Mouse (Mus musculus): ENCODE results near the gene Idh3a. TPM values are rescaled to one million over a fixed set of nuclear protein-coding genes. Genes with fewer than 3 reads are reported as not detected.

Idh3a gene
- total and polyA plus RNA-seq, 3 experiments, result 21.7 to 79.5 (median 71.5) TPM

DNA sequence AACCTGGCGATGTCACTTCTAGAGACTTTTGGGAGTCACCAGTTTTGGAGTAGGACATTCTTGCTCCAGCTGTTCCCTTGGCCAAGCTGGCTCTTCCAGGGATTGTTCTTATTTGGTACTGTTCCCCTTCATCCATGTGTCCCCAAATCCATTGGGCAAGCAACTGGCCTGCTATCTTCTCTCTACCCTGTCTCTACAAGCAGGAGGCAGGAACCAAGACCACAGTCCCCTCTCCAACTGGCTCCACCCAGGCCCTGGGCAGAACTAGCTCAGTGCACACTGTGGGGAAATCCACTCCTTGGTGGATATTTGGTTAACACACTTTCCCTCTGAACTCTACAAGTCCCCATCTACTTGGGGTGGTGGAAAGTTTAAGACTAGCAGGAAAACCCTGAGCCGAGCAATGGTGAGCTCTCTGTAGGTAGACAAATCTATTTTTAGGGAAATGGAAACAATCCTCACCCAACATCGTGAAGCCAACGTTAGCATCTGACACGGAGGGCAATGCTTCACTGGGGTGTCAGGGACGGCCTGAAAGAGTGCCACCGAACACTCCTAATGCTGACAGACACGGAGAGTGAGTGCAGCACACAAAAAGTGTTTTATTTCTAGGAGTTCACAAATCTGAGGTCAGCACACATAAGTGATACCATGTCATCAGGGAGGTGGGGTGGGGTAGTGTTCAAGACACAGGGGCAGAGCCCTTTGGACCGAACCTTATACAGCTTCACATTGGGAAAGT, 41.8 kb upstream of the Idh3a start:
- TF ChIP-seq GATA2 (IDR thresholded peaks at IDR 0.05; ENCODE audit: borderline replicate concordance, low read depth, low read length), result no peak
- no peak for TF ChIP-seq CTCF (IDR thresholded peaks at IDR 0.05; ENCODE audit: low read depth, low read length)
- no peak for TF ChIP-seq POLR2AphosphoS5 (IDR thresholded peaks at IDR 0.05; ENCODE audit: insufficient replicate concordance, low read depth, low read length)

DNA sequence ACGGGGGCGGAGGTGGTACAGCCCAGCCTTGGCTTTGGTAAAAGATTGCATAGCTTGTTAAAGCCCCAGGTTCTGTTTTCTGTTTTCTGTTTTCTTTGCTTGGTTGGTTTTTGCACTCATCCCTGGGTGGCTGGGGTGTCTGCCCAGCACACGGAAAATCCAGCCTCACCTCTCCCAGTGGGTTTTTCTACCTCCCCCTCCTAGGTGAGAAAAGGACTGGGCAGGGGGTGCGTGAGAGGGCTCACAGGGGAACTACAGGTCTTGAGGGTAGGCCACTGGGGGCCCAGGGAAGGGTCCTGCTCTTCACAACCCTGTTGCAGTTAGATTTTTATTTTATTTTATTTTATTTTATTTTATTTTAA, 41.2 kb upstream of the Idh3a start:
- ATAC-seq (ENCODE audit: extremely low read depth, insufficient number of reproducible peaks, low FRiP score, poor library complexity, severe bottlenecking) (no peak), DNase-seq (ENCODE audit: low spot score) (no peak)
- Histone ChIP-seq H3K4me1 (ENCODE audit: insufficient read depth, low read depth, low read length) (no peaks in the 10 kb centered on the region), H3K9me3 (replicated peaks) (no peaks in the 10 kb centered on the region), H3K27me3 (ENCODE audit: insufficient read depth, low read length) (peaks cover 45% of the 10 kb centered on the region), H3K36me3 (replicated peaks) (no peaks in the 10 kb centered on the region), H3K4me3 (ENCODE audit: low read depth, low read length) (no peak overlapping the region)
- no peak for TF ChIP-seq GATA2 (IDR thresholded peaks at IDR 0.05; ENCODE audit: borderline replicate concordance, low read depth, low read length)
- TF ChIP-seq GATA1 (IDR thresholded peaks at IDR 0.05; ENCODE audit: borderline replicate concordance, low read length), result no peak
- no peak for TF ChIP-seq POLR2AphosphoS5 (IDR thresholded peaks at IDR 0.05; ENCODE audit: insufficient replicate concordance, low read depth, low read length)
- no peak for TF ChIP-seq TAL1 (conservative IDR thresholded peaks at IDR 0.05; ENCODE audit: low read depth, low read length)
- TF ChIP-seq CTCF (IDR thresholded peaks at IDR 0.05; ENCODE audit: low read depth, low read length), result no peak

More for the DNA sequence above, 41.8 kb upstream of the Idh3a start:
- no peaks in the 10 kb centered on the region for H3K36me3 ChIP-seq (replicated peaks)
- H3K4me3 ChIP-seq (ENCODE audit: low read depth, low read length), result no peak overlapping the region
- no peak for DNase-seq (ENCODE audit: low spot score)
- ATAC-seq (ENCODE audit: extremely low read depth, insufficient number of reproducible peaks, low FRiP score, poor library complexity, severe bottlenecking), result no peak
- no peaks in the 10 kb centered on the region for H3K9me3 ChIP-seq (replicated peaks)
- H3K27me3 ChIP-seq (ENCODE audit: insufficient read depth, low read length), result peaks cover 42% of the 10 kb centered on the region
- H3K4me1 ChIP-seq (ENCODE audit: insufficient read depth, low read depth, low read length), result no peaks in the 10 kb centered on the region

DNA sequence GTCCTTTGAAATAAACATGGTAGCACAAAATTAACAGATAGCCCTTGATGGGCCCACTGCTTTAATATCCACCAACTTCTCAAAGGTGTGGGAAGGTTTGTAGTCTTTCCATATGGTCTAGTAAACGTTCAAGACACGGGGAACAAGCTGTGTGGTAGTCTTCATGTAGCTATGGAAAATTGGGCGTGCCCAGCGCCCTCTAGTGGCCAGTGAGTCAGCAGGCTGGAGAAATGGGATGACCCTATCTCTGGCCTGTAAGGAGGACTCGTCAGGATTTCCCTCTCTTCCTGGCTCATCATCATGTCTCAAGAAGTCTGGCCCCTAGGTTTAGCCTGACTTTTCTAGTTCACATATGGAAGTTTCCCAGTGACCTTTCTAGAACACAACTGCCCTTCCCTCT, 38.6 kb upstream of the Idh3a start:
- Histone ChIP-seq H3K27me3 (ENCODE audit: insufficient read depth, low read length) (peaks cover 46% of the 10 kb centered on the region), H3K36me3 (replicated peaks) (no peaks in the 10 kb centered on the region), H3K9me3 (replicated peaks) (no peaks in the 10 kb centered on the region), H3K4me1 (ENCODE audit: insufficient read depth, low read depth, low read length) (peaks cover 2% of the 10 kb centered on the region), H3K4me3 (ENCODE audit: low read depth, low read length) (no peak overlapping the region)
- DNase-seq (ENCODE audit: low spot score), result peak; percentile 26
- TF ChIP-seq GATA2 (IDR thresholded peaks at IDR 0.05; ENCODE audit: borderline replicate concordance, low read depth, low read length) (no peak), TAL1 (conservative IDR thresholded peaks at IDR 0.05; ENCODE audit: low read depth, low read length) (no peak), POLR2AphosphoS5 (IDR thresholded peaks at IDR 0.05; ENCODE audit: insufficient replicate concordance, low read depth, low read length) (no peak), CTCF (IDR thresholded peaks at IDR 0.05; ENCODE audit: low read depth, low read length) (peak; percentile 81)
- ATAC-seq (ENCODE audit: extremely low read depth, insufficient number of reproducible peaks, low FRiP score, poor library complexity, severe bottlenecking), result no peak; the same call in 1 of the 2 replicates

DNA sequence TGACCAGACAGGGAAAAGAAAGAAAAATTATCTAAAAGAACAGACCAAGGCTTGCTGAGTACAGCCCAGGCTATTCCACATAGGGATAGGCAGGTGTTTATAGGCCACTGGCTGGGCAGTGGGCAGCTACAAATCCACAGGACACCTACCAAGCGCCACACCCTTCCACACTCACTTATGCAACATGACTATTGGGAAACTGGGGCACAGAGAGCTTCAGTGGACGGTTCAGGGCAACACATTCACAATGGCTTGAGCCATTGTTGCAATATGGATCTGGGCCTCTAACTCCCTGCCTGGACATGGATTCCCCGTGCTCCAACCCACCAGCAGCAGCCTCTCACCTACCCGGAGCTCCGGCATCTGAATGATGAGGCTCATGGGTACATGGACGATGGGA, 36.7 kb upstream of the Idh3a start:
- no peak for ATAC-seq (ENCODE audit: extremely low read depth, insufficient number of reproducible peaks, low FRiP score, poor library complexity, severe bottlenecking)
- H3K4me3 ChIP-seq (ENCODE audit: low read depth, low read length), result no peak overlapping the region
- H3K4me1 ChIP-seq (ENCODE audit: insufficient read depth, low read depth, low read length), result peaks cover 4% of the 10 kb centered on the region
- H3K36me3 ChIP-seq (replicated peaks), result no peaks in the 10 kb centered on the region
- H3K27me3 ChIP-seq (ENCODE audit: insufficient read depth, low read length), result peaks cover 42% of the 10 kb centered on the region
- H3K9me3 ChIP-seq (replicated peaks), result no peaks in the 10 kb centered on the region
- TF ChIP-seq TAL1 (conservative IDR thresholded peaks at IDR 0.05; ENCODE audit: low read depth, low read length) (no peak), GATA2 (IDR thresholded peaks at IDR 0.05; ENCODE audit: borderline replicate concordance, low read depth, low read length) (no peak), CTCF (IDR thresholded peaks at IDR 0.05; ENCODE audit: low read depth, low read length) (no peak), POLR2AphosphoS5 (IDR thresholded peaks at IDR 0.05; ENCODE audit: insufficient replicate concordance, low read depth, low read length) (no peak), GATA1 (IDR thresholded peaks at IDR 0.05; ENCODE audit: borderline replicate concordance, low read length) (no peak)
- DNase-seq (ENCODE audit: low spot score), result no peak

DNA sequence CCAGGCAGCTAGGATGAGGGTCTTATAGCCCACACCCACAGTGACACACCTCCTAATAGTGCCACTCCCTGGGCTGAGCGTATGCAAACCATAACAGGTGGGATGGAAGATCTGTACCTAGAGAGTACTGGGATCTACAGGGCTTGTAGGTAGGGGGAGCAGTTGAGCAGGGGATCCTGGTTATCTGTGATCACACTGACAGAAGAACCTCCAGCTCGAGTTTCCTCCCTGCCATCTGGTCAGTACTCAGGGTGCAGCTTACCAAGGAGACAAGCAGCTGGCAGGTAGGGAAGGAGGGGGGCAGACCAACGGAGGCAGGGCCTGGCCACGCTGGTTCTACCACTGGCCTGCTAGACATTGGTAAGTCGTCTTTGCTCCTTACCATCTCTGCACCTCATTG, 33.7 kb upstream of the Idh3a start:
- ATAC-seq (ENCODE audit: extremely low read depth, insufficient number of reproducible peaks, low FRiP score, poor library complexity, severe bottlenecking) (no peak), DNase-seq (ENCODE audit: low spot score) (peak; percentile 23)
- no peak overlapping the region for H3K4me3 ChIP-seq (ENCODE audit: low read depth, low read length)
- TF ChIP-seq TAL1 (conservative IDR thresholded peaks at IDR 0.05; ENCODE audit: low read depth, low read length), result no peak
- TF ChIP-seq POLR2AphosphoS5 (IDR thresholded peaks at IDR 0.05; ENCODE audit: insufficient replicate concordance, low read depth, low read length), result no peak
- TF ChIP-seq GATA2 (IDR thresholded peaks at IDR 0.05; ENCODE audit: borderline replicate concordance, low read depth, low read length), result no peak
- no peak for TF ChIP-seq GATA1 (IDR thresholded peaks at IDR 0.05; ENCODE audit: borderline replicate concordance, low read length)
- TF ChIP-seq CTCF (IDR thresholded peaks at IDR 0.05; ENCODE audit: low read depth, low read length), result no peak
- H3K4me1 ChIP-seq (ENCODE audit: insufficient read depth, low read depth, low read length), result peaks cover 9% of the 10 kb centered on the region
- H3K36me3 ChIP-seq (replicated peaks), result no peaks in the 10 kb centered on the region
- no peaks in the 10 kb centered on the region for H3K9me3 ChIP-seq (replicated peaks)
- H3K27me3 ChIP-seq (ENCODE audit: insufficient read depth, low read length), result peaks cover 49% of the 10 kb centered on the region

DNA sequence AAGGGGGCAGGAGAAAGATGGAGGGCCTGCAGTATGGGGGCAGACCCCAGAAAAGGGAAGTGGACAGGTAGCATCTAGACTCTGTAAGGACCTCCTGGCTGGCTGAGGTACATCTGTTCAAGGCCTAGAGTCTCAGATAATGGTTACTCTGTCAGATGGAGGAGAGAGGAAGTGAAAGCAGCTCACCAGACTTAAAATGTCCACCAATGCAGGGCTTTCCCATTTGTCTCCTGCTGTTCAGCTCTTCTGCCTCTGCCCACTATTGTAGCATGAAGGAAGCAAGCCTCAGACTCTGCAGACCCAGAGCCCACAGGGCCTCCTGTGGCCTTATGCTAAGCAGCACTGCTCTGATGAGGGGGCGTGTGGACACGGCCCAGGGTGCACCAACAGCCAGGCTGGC, 31.1 kb upstream of the Idh3a start:
- DNase-seq (ENCODE audit: low spot score) (no peak), ATAC-seq (ENCODE audit: extremely low read depth, insufficient number of reproducible peaks, low FRiP score, poor library complexity, severe bottlenecking) (no peak)
- Histone ChIP-seq H3K4me3 (ENCODE audit: low read depth, low read length) (no peak overlapping the region), H3K4me1 (ENCODE audit: insufficient read depth, low read depth, low read length) (peaks cover 16% of the 10 kb centered on the region), H3K27me3 (ENCODE audit: insufficient read depth, low read length) (peaks cover 55% of the 10 kb centered on the region), H3K9me3 (replicated peaks) (no peaks in the 10 kb centered on the region), H3K36me3 (replicated peaks) (no peaks in the 10 kb centered on the region)
- TF ChIP-seq TAL1 (conservative IDR thresholded peaks at IDR 0.05; ENCODE audit: low read depth, low read length) (no peak), GATA1 (IDR thresholded peaks at IDR 0.05; ENCODE audit: borderline replicate concordance, low read length) (no peak), GATA2 (IDR thresholded peaks at IDR 0.05; ENCODE audit: borderline replicate concordance, low read depth, low read length) (no peak), CTCF (IDR thresholded peaks at IDR 0.05; ENCODE audit: low read depth, low read length) (no peak), POLR2AphosphoS5 (IDR thresholded peaks at IDR 0.05; ENCODE audit: insufficient replicate concordance, low read depth, low read length) (no peak)
